Mouse (Mus musculus) spleen, adult 2 months (tissue): ENCODE data around the gene Ccdc97.

Source experiments
- CTCF ChIP-seq: fragments of 200-500 bp; IDR thresholded peaks from 2 replicates; pipeline ENCODE4 v1.5.1; 2011; ENCODE audit warnings: mild to moderate bottlenecking, inconsistent platforms; ENCODE audit not compliant: insufficient read depth, insufficient read length, insufficient replicate concordance; ENCODE audit errors: extremely low read depth
- POLR2A ChIP-seq: fragments of 200-500 bp; IDR thresholded peaks from 2 replicates; pipeline ENCODE4 v1.6.1; 2011; ENCODE audit warnings: low read depth, low read length, inconsistent platforms

GRCm38 (mm10) chr7:25669631-25670030 is 49.3 kb downstream of the Ccdc97 start:
- TF ChIP-seq CTCF (no peak), POLR2A (no peak)
